9 mouse cellular contexts compared by ENCODE assay signal in genomic region chr4:48380940-48381339, GRCm38 (mm10).
DNase-seq lines count a peak whose midpoint lies in the region; ATAC-seq and TF ChIP-seq lines count a peak whose summit lies in the region.
"Had no signal": no experiment of that assay in that cellular context is flagged by ENCODE, and none has a peak within 500 bp of the region (broad histone marks: within the 10 kb centered on the region; RNA-seq: fewer than 3 reads in every experiment).

No protein-coding gene starts in this region.

- no peaks in the 10 kb centered on the region for H3K4me1 ChIP-seq in kidney, adult 2 months (ENCODE audit: control insufficient read depth, insufficient read depth, low read length)
- no peaks in the 10 kb centered on the region for H3K4me1 ChIP-seq in kidney, embryonic 14.5 days (ENCODE audit: control insufficient read depth, insufficient read depth, low read length)
- no peaks in the 10 kb centered on the region for H3K4me1 ChIP-seq in forebrain, embryonic 16.5 days (replicated peaks; ENCODE audit: control insufficient read depth, insufficient read depth, low read length)

- H3K4me3 ChIP-seq in kidney, adult 2 months (ENCODE audit: insufficient read depth, low read depth, low read length) = no peak overlapping the region
- no peak overlapping the region for H3K4me3 ChIP-seq in kidney, embryonic 14.5 days (ENCODE audit: low read length)
- no peak overlapping the region for H3K4me3 ChIP-seq in forebrain, embryonic 16.5 days (replicated peaks; ENCODE audit: low read length)

- no peaks in the 10 kb centered on the region for H3K27me3 ChIP-seq in kidney, adult 2 months (replicated peaks; ENCODE audit: control insufficient read depth, insufficient read depth, low read length)
- H3K27me3 ChIP-seq in kidney, embryonic 14.5 days (ENCODE audit: control insufficient read depth, insufficient read depth, low read length) = no peaks in the 10 kb centered on the region
- no peaks in the 10 kb centered on the region for H3K27me3 ChIP-seq in forebrain, embryonic 16.5 days (replicated peaks; ENCODE audit: control insufficient read depth, insufficient read depth, low read length)

- TF ChIP-seq POLR2A in kidney, adult 2 months (IDR thresholded peaks at IDR 0.05; ENCODE audit: low read depth, low read length) = no peak

- peak; percentile 70 for DNase-seq in kidney, adult 2 months
- peak; percentile 68 for DNase-seq in induced T-regulatory cell, adult 2 months (ENCODE audit: low read depth)
- peak; percentile 74 for DNase-seq in left cerebral cortex, postnatal 4 days
- DNase-seq in ovary, postnatal 14 days (ENCODE audit: low spot score) = peak; percentile 54
- peak; percentile 32 to 44 for DNase-seq in thymus, postnatal 36 days

- H3K36me3 ChIP-seq in kidney, adult 2 months (ENCODE audit: control insufficient read depth, insufficient read depth, low read length) = no peaks in the 10 kb centered on the region
- H3K36me3 ChIP-seq in kidney, embryonic 14.5 days (ENCODE audit: control insufficient read depth, insufficient read depth, low read length) = no peaks in the 10 kb centered on the region
- no peaks in the 10 kb centered on the region for H3K36me3 ChIP-seq in forebrain, embryonic 16.5 days (ENCODE audit: control insufficient read depth, insufficient read depth)

- H3K9me3 ChIP-seq in kidney, embryonic 14.5 days (ENCODE audit: control insufficient read depth, low read length) = no peaks in the 10 kb centered on the region
- H3K9me3 ChIP-seq in forebrain, embryonic 16.5 days (ENCODE audit: control insufficient read depth, low read length) = no peaks in the 10 kb centered on the region

- intact Hi-C loops in left cerebral cortex, postnatal 4 days (cut with DNase I) = loop anchor here (5.0 to 10.0 kb wide), 3 partner anchors 154 to 946 kb away; partner anchors contain the start of gene Nr4a3

- H3K4me2 ChIP-seq in kidney, embryonic 14.5 days (replicated peaks; ENCODE audit: low read depth, low read length) = no peak overlapping the region
- no peak overlapping the region for H3K4me2 ChIP-seq in forebrain, embryonic 16.5 days (ENCODE audit: low read length)

- H3K9ac ChIP-seq in kidney, embryonic 14.5 days (ENCODE audit: low read depth, low read length) = no peak overlapping the region
- no peak overlapping the region for H3K9ac ChIP-seq in forebrain, embryonic 16.5 days (replicated peaks; ENCODE audit: low read depth, low read length)

- 13% methylated on average over 2 of the region's 2 CpGs for WGBS in kidney, adult 2 months
- WGBS in kidney, embryonic 14.5 days = 2% methylated on average over 2 of the region's 2 CpGs
- WGBS in forebrain, embryonic 16.5 days = 2% methylated on average over 2 of the region's 2 CpGs

- ATAC-seq in kidney, embryonic 14.5 days (ENCODE audit: low FRiP score, low TSS enrichment) = no peak
- peak; percentile 72 for ATAC-seq in cerebellum, adult (ENCODE audit: insufficient number of reproducible peaks, low FRiP score, low TSS enrichment)
- peak; percentile 70 for ATAC-seq in forebrain, embryonic 16.5 days

- H3K27ac ChIP-seq in kidney, adult 2 months (ENCODE audit: insufficient read depth, low read depth, low read length) = no peak overlapping the region
- no peak overlapping the region for H3K27ac ChIP-seq in kidney, embryonic 14.5 days (ENCODE audit: low read depth, low read length)
- no peak overlapping the region for H3K27ac ChIP-seq in forebrain, embryonic 16.5 days (ENCODE audit: low read length)
- H3K27ac ChIP-seq: macrophage had no signal

- peak; percentile 42; the same call in 1 of the 2 replicates for TF ChIP-seq CTCF in kidney, adult 2 months (conservative IDR thresholded peaks at IDR 0.05; ENCODE audit: insufficient read depth, insufficient read length, low read depth, low read length)
